Mouse (Mus musculus): ENCODE measurements at regions not wholly inside any gene's neighbourhood (a gene's known extent, or its start where the extent isn't known, plus 50 kb on each side); places are given as distances from the start of the nearest gene placed in this dataset.

- Histone ChIP-seq H3K27me3 (ENCODE audit: control insufficient read depth, insufficient read depth, low read length) (no peaks in the 10 kb centered on the region), H3K4me2 (replicated peaks; ENCODE audit: low read depth, low read length) (no peak overlapping the region), H3K27ac (ENCODE audit: low read length) (0 out of 2 replicates have a peak overlapping the region, but pooled peaks have one; percentile 7), H3K36me3 (ENCODE audit: control insufficient read depth, insufficient read depth, low read length) (no peaks in the 10 kb centered on the region), H3K4me3 (ENCODE audit: low read depth, low read length) (no peak overlapping the region), H3K9ac (replicated peaks; ENCODE audit: low read depth, low read length) (no peak overlapping the region), H3K9me3 (ENCODE audit: control insufficient read depth, low read depth, low read length) (no peaks in the 10 kb centered on the region), H3K4me1 (ENCODE audit: control insufficient read depth, insufficient read depth, low read length) (peaks cover 10% of the 10 kb centered on the region; the same call in 1 of the 2 replicates)
- 6% methylated on average over 3 of the region's 3 CpGs for WGBS
- peak; percentile 37; the same call in 1 of the 2 replicates for ATAC-seq (ENCODE audit: insufficient number of reproducible peaks, insufficient read depth, low FRiP score, low read depth)
Measured at GRCm38 (mm10) chr8:78002071-78002470, 211.0 kb upstream of the Ttc29 start.

- no peaks in the 10 kb centered on the region for H3K27me3 ChIP-seq (ENCODE audit: control insufficient read depth, insufficient read depth, low read length)
- H3K9ac ChIP-seq (replicated peaks; ENCODE audit: low read depth, low read length): no peak overlapping the region
- no peak overlapping the region for H3K27ac ChIP-seq (ENCODE audit: low read length)
- no peaks in the 10 kb centered on the region for H3K9me3 ChIP-seq (ENCODE audit: control insufficient read depth, low read depth, low read length)
- WGBS: 15% methylated on average over 10 of the region's 10 CpGs
- H3K4me3 ChIP-seq (ENCODE audit: low read depth, low read length): no peak overlapping the region
- peaks cover 10% of the 10 kb centered on the region; the same call in 1 of the 2 replicates for H3K4me1 ChIP-seq (ENCODE audit: control insufficient read depth, insufficient read depth, low read length)
- H3K36me3 ChIP-seq (ENCODE audit: control insufficient read depth, insufficient read depth, low read length): no peaks in the 10 kb centered on the region
- H3K4me2 ChIP-seq (replicated peaks; ENCODE audit: low read depth, low read length): no peak overlapping the region
- no peak for ATAC-seq (ENCODE audit: insufficient number of reproducible peaks, insufficient read depth, low FRiP score, low read depth)
Measured at GRCm38 (mm10) chr8:78003888-78004543, 209.1 kb upstream of the Ttc29 start.

- Histone ChIP-seq H3K4me2 (replicated peaks; ENCODE audit: low read depth, low read length) (no peak overlapping the region), H3K4me1 (ENCODE audit: control insufficient read depth, insufficient read depth, low read length) (peaks cover 10% of the 10 kb centered on the region; the same call in 1 of the 2 replicates), H3K27ac (ENCODE audit: low read length) (no peak overlapping the region), H3K4me3 (ENCODE audit: low read depth, low read length) (no peak overlapping the region), H3K27me3 (ENCODE audit: control insufficient read depth, insufficient read depth, low read length) (no peaks in the 10 kb centered on the region), H3K36me3 (ENCODE audit: control insufficient read depth, insufficient read depth, low read length) (no peaks in the 10 kb centered on the region), H3K9me3 (ENCODE audit: control insufficient read depth, low read depth, low read length) (no peaks in the 10 kb centered on the region), H3K9ac (replicated peaks; ENCODE audit: low read depth, low read length) (no peak overlapping the region)
- ATAC-seq (ENCODE audit: insufficient number of reproducible peaks, insufficient read depth, low FRiP score, low read depth): no peak
- WGBS: 78% methylated on average over 12 of the region's 12 CpGs
Measured at GRCm38 (mm10) chr8:78004891-78005290, 208.2 kb upstream of the Ttc29 start.

GRCm38 (mm10) chr8:78013101-78013500 lies 200.0 kb upstream of the Ttc29 start:
- H3K4me2 ChIP-seq (replicated peaks; ENCODE audit: low read depth, low read length): no peak overlapping the region
- no peaks in the 10 kb centered on the region for H3K4me1 ChIP-seq (ENCODE audit: control insufficient read depth, insufficient read depth, low read length)
- H3K27ac ChIP-seq (ENCODE audit: low read length): no peak overlapping the region
- no peaks in the 10 kb centered on the region for H3K36me3 ChIP-seq (ENCODE audit: control insufficient read depth, insufficient read depth, low read length)
- H3K4me3 ChIP-seq (ENCODE audit: low read depth, low read length): no peak overlapping the region
- H3K9me3 ChIP-seq (ENCODE audit: control insufficient read depth, low read depth, low read length): no peaks in the 10 kb centered on the region; the same call in 1 of the 2 replicates
- no peaks in the 10 kb centered on the region for H3K27me3 ChIP-seq (ENCODE audit: control insufficient read depth, insufficient read depth, low read length)
- H3K9ac ChIP-seq (replicated peaks; ENCODE audit: low read depth, low read length): no peak overlapping the region
- ATAC-seq (ENCODE audit: insufficient number of reproducible peaks, insufficient read depth, low FRiP score, low read depth): no peak

GRCm38 (mm10) chr8:78018430-78019180 lies 194.5 kb upstream of the Ttc29 start:
- Histone ChIP-seq H3K9me3 (ENCODE audit: control insufficient read depth, low read depth, low read length) (no peaks in the 10 kb centered on the region; the same call in 1 of the 2 replicates), H3K27ac (ENCODE audit: low read length) (no peak overlapping the region), H3K4me2 (replicated peaks; ENCODE audit: low read depth, low read length) (no peak overlapping the region), H3K27me3 (ENCODE audit: control insufficient read depth, insufficient read depth, low read length) (no peaks in the 10 kb centered on the region), H3K36me3 (ENCODE audit: control insufficient read depth, insufficient read depth, low read length) (no peaks in the 10 kb centered on the region), H3K4me1 (ENCODE audit: control insufficient read depth, insufficient read depth, low read length) (peaks cover 14% of the 10 kb centered on the region), H3K4me3 (ENCODE audit: low read depth, low read length) (no peak overlapping the region), H3K9ac (replicated peaks; ENCODE audit: low read depth, low read length) (no peak overlapping the region)
- ATAC-seq (ENCODE audit: insufficient number of reproducible peaks, insufficient read depth, low FRiP score, low read depth): no peak
- WGBS: 75% methylated on average over 4 of the region's 4 CpGs

GRCm38 (mm10) chr8:78021473-78021872 lies 191.6 kb upstream of the Ttc29 start:
- Histone ChIP-seq H3K9ac (replicated peaks; ENCODE audit: low read depth, low read length) (no peak overlapping the region), H3K27ac (ENCODE audit: low read length) (peak overlapping the region; percentile 44; the same call in 1 of the 2 replicates), H3K4me3 (ENCODE audit: low read depth, low read length) (no peak overlapping the region), H3K4me1 (ENCODE audit: control insufficient read depth, insufficient read depth, low read length) (peaks cover 23% of the 10 kb centered on the region), H3K36me3 (ENCODE audit: control insufficient read depth, insufficient read depth, low read length) (no peaks in the 10 kb centered on the region), H3K27me3 (ENCODE audit: control insufficient read depth, insufficient read depth, low read length) (no peaks in the 10 kb centered on the region), H3K9me3 (ENCODE audit: control insufficient read depth, low read depth, low read length) (no peaks in the 10 kb centered on the region), H3K4me2 (replicated peaks; ENCODE audit: low read depth, low read length) (no peak overlapping the region)
- 42% methylated on average over 2 of the region's 2 CpGs for WGBS
- 0 out of 2 replicates have a peak, but pooled peaks have one; percentile 10 for ATAC-seq (ENCODE audit: insufficient number of reproducible peaks, insufficient read depth, low FRiP score, low read depth)

GRCm38 (mm10) chr8:78022986-78023385 lies 190.1 kb upstream of the Ttc29 start:
- Histone ChIP-seq H3K4me1 (ENCODE audit: control insufficient read depth, insufficient read depth, low read length) (peaks cover 25% of the 10 kb centered on the region), H3K27ac (ENCODE audit: low read length) (peak overlapping the region; percentile 57), H3K4me3 (ENCODE audit: low read depth, low read length) (no peak overlapping the region), H3K36me3 (ENCODE audit: control insufficient read depth, insufficient read depth, low read length) (no peaks in the 10 kb centered on the region), H3K9me3 (ENCODE audit: control insufficient read depth, low read depth, low read length) (no peaks in the 10 kb centered on the region), H3K4me2 (replicated peaks; ENCODE audit: low read depth, low read length) (no peak overlapping the region), H3K9ac (replicated peaks; ENCODE audit: low read depth, low read length) (no peak overlapping the region), H3K27me3 (ENCODE audit: control insufficient read depth, insufficient read depth, low read length) (no peaks in the 10 kb centered on the region)
- ATAC-seq (ENCODE audit: insufficient number of reproducible peaks, insufficient read depth, low FRiP score, low read depth): no peak
- 27% methylated on average over 5 of the region's 5 CpGs for WGBS

GRCm38 (mm10) chr8:78023467-78023866 lies 189.6 kb upstream of the Ttc29 start:
- H3K4me3 ChIP-seq (ENCODE audit: low read depth, low read length): no peak overlapping the region
- ATAC-seq (ENCODE audit: insufficient number of reproducible peaks, insufficient read depth, low FRiP score, low read depth): peak; percentile 64; the same call in 1 of the 2 replicates
- no peaks in the 10 kb centered on the region for H3K9me3 ChIP-seq (ENCODE audit: control insufficient read depth, low read depth, low read length)
- H3K4me2 ChIP-seq (replicated peaks; ENCODE audit: low read depth, low read length): no peak overlapping the region
- no peaks in the 10 kb centered on the region for H3K27me3 ChIP-seq (ENCODE audit: control insufficient read depth, insufficient read depth, low read length)
- 5% methylated on average over 7 of the region's 7 CpGs for WGBS
- peaks cover 25% of the 10 kb centered on the region for H3K4me1 ChIP-seq (ENCODE audit: control insufficient read depth, insufficient read depth, low read length)
- H3K36me3 ChIP-seq (ENCODE audit: control insufficient read depth, insufficient read depth, low read length): no peaks in the 10 kb centered on the region
- H3K9ac ChIP-seq (replicated peaks; ENCODE audit: low read depth, low read length): no peak overlapping the region
- peak overlapping the region; percentile 83 for H3K27ac ChIP-seq (ENCODE audit: low read length)
